Mouse (Mus musculus): ENCODE data around the gene Cd3e. TPM values are rescaled to one million over a fixed set of nuclear protein-coding genes. Genes with fewer than 3 reads are reported as not detected.

Gene Cd3e
- not detected in 2 replicates for polyA plus RNA-seq (2015; fragmentation: Nextera tagmentation; extraction: Ambion mirVana)

GRCm38 (mm10) chr9:45009180-45010078 is at the start of gene Cd3e:
TSS of gene Cd3e (minus strand) at chr9:45009627.
- ATAC-seq (ENCODE audit: low read depth) (no peak), DNase-seq (no peak)
- Histone ChIP-seq H3K27ac (no peak within 1 kb of the TSS), H3K27me3 (peaks cover 11% of the 10 kb centered on the region), H3K36me3 (no peaks in the 10 kb centered on the region), H3K9ac (no peak within 1 kb of the TSS), H3K4me2 (no peak within 1 kb of the TSS), H3K9me3 (replicated peaks) (no peaks in the 10 kb centered on the region), H3K4me1 (replicated peaks) (no peaks in the 10 kb centered on the region), H3K4me3 (replicated peaks) (no peak within 1 kb of the TSS)
- 72% methylated on average over 19 of the region's 19 CpGs for WGBS (ENCODE audit: insufficient replicate concordance)

GRCm38 (mm10) chr9:45058304-45058940 is 49.0 kb upstream of the Cd3e start:
- Histone ChIP-seq H3K4me2 (no peak overlapping the region), H3K27me3 (peaks cover 37% of the 10 kb centered on the region), H3K4me3 (replicated peaks) (no peak overlapping the region), H3K9me3 (replicated peaks) (no peaks in the 10 kb centered on the region), H3K9ac (no peak overlapping the region), H3K27ac (no peak overlapping the region), H3K4me1 (replicated peaks) (no peaks in the 10 kb centered on the region), H3K36me3 (no peaks in the 10 kb centered on the region)
- 39% methylated on average over 5 of the region's 5 CpGs for WGBS (ENCODE audit: insufficient replicate concordance)
- no peak for DNase-seq
- ATAC-seq (ENCODE audit: low read depth): no peak

GRCm38 (mm10) chr9:45055082-45055713 is 45.8 kb upstream of the Cd3e start, which contains the start of gene Mpzl3:
TSS of gene Mpzl3 (plus strand) at chr9:45055186.
- Histone ChIP-seq H3K4me3 (replicated peaks) (peak within 1 kb of the TSS; percentile 60), H3K27me3 (peaks cover 47% of the 10 kb centered on the region), H3K4me1 (replicated peaks) (no peaks in the 10 kb centered on the region), H3K4me2 (peak within 1 kb of the TSS; percentile 64), H3K9me3 (replicated peaks) (no peaks in the 10 kb centered on the region), H3K36me3 (no peaks in the 10 kb centered on the region), H3K9ac (0 out of 2 replicates have a peak within 1 kb of the TSS, but pooled peaks have one; percentile 22), H3K27ac (peak within 1 kb of the TSS; percentile 74)
- 0 out of 2 replicates have a peak, but pooled peaks have one; percentile 36 for ATAC-seq (ENCODE audit: low read depth)
- peak; percentile 18 for DNase-seq
- WGBS (ENCODE audit: insufficient replicate concordance): 3% methylated on average over 33 of the region's 33 CpGs

GRCm38 (mm10) chr9:45050301-45050700 is 40.9 kb upstream of the Cd3e start:
- DNase-seq (no peak), ATAC-seq (ENCODE audit: low read depth) (no peak)
- WGBS (ENCODE audit: insufficient replicate concordance): 50% methylated on average over 2 of the region's 2 CpGs
- Histone ChIP-seq H3K9me3 (replicated peaks) (no peaks in the 10 kb centered on the region), H3K4me3 (replicated peaks) (no peak overlapping the region), H3K27me3 (peaks cover 25% of the 10 kb centered on the region), H3K27ac (no peak overlapping the region), H3K36me3 (no peaks in the 10 kb centered on the region; the same call in 1 of the 2 replicates), H3K4me1 (replicated peaks) (no peaks in the 10 kb centered on the region), H3K4me2 (no peak overlapping the region), H3K9ac (no peak overlapping the region)

- Histone ChIP-seq H3K9ac (no peak overlapping the region), H3K9me3 (replicated peaks) (no peaks in the 10 kb centered on the region), H3K27me3 (peaks cover 20% of the 10 kb centered on the region), H3K4me1 (replicated peaks) (no peaks in the 10 kb centered on the region), H3K4me2 (no peak overlapping the region), H3K36me3 (no peaks in the 10 kb centered on the region; the same call in 1 of the 2 replicates), H3K4me3 (replicated peaks) (no peak overlapping the region), H3K27ac (no peak overlapping the region)
- DNase-seq: no peak
- 29% methylated on average over 1 of the region's 1 CpGs for whole genome bisulfite sequencing (ENCODE audit: insufficient replicate concordance)
- no peak for ATAC-seq (ENCODE audit: low read depth)
Observed at GRCm38 (mm10) chr9:45049731-45050130, 40.3 kb upstream of the Cd3e start.

- H3K27ac ChIP-seq: no peak overlapping the region
- H3K4me2 ChIP-seq: no peak overlapping the region
- 15% methylated on average over 4 of the region's 4 CpGs for WGBS (ENCODE audit: insufficient replicate concordance)
- ATAC-seq (ENCODE audit: low read depth) (no peak), DNase-seq (no peak)
- peaks cover 24% of the 10 kb centered on the region for H3K27me3 ChIP-seq
- H3K4me1 ChIP-seq (replicated peaks): no peaks in the 10 kb centered on the region
- no peaks in the 10 kb centered on the region for H3K9me3 ChIP-seq (replicated peaks)
- no peaks in the 10 kb centered on the region; the same call in 1 of the 2 replicates for H3K36me3 ChIP-seq
- H3K9ac ChIP-seq: no peak overlapping the region
- H3K4me3 ChIP-seq (replicated peaks): no peak overlapping the region
Observed at GRCm38 (mm10) chr9:45048511-45048910, 39.1 kb upstream of the Cd3e start.

- Histone ChIP-seq H3K27ac (no peak overlapping the region), H3K4me1 (replicated peaks) (peaks cover 1% of the 10 kb centered on the region), H3K27me3 (peaks cover 31% of the 10 kb centered on the region), H3K9me3 (replicated peaks) (no peaks in the 10 kb centered on the region), H3K9ac (no peak overlapping the region), H3K4me3 (replicated peaks) (no peak overlapping the region), H3K36me3 (no peaks in the 10 kb centered on the region; the same call in 1 of the 2 replicates), H3K4me2 (no peak overlapping the region)
- DNase-seq: no peak
- WGBS (ENCODE audit: insufficient replicate concordance): 63% methylated on average over 16 of the region's 16 CpGs
- no peak for ATAC-seq (ENCODE audit: low read depth)
Observed at GRCm38 (mm10) chr9:45046973-45047372, 37.5 kb upstream of the Cd3e start.

GRCm38 (mm10) chr9:45042947-45043346 is 33.5 kb upstream of the Cd3e start:
- H3K27ac ChIP-seq: 0 out of 2 replicates have a peak overlapping the region, but pooled peaks have one; percentile 29
- H3K4me2 ChIP-seq: peak overlapping the region; percentile 48
- no peak for ATAC-seq (ENCODE audit: low read depth)
- peak overlapping the region; percentile 49; the same call in 1 of the 2 replicates for H3K9ac ChIP-seq
- no peaks in the 10 kb centered on the region for H3K9me3 ChIP-seq (replicated peaks)
- no peaks in the 10 kb centered on the region; the same call in 1 of the 2 replicates for H3K36me3 ChIP-seq
- H3K4me3 ChIP-seq (replicated peaks): peak overlapping the region; percentile 37
- under 1% methylated on average over 10 of the region's 10 CpGs for WGBS (ENCODE audit: insufficient replicate concordance)
- DNase-seq: no peak
- peaks cover 11% of the 10 kb centered on the region for H3K4me1 ChIP-seq (replicated peaks)
- peaks cover 66% of the 10 kb centered on the region for H3K27me3 ChIP-seq

- Histone ChIP-seq H3K4me2 (peak overlapping the region; percentile 48), H3K27me3 (peaks cover 72% of the 10 kb centered on the region), H3K9me3 (replicated peaks) (no peaks in the 10 kb centered on the region), H3K4me3 (replicated peaks) (peak overlapping the region; percentile 37), H3K36me3 (no peaks in the 10 kb centered on the region; the same call in 1 of the 2 replicates), H3K27ac (peak overlapping the region; percentile 68; the same call in 1 of the 2 replicates), H3K9ac (peak overlapping the region; percentile 49; the same call in 1 of the 2 replicates), H3K4me1 (replicated peaks) (peaks cover 11% of the 10 kb centered on the region)
- WGBS (ENCODE audit: insufficient replicate concordance): 4% methylated on average over 20 of the region's 20 CpGs
- ATAC-seq (ENCODE audit: low read depth) (peak; percentile 87), DNase-seq (peak; percentile 7)
Observed at GRCm38 (mm10) chr9:45042056-45042720, 32.8 kb upstream of the Cd3e start.

- ATAC-seq (ENCODE audit: low read depth) (peak; percentile 43), DNase-seq (peak; percentile 6)
- Histone ChIP-seq H3K27me3 (peaks cover 78% of the 10 kb centered on the region), H3K4me3 (replicated peaks) (no peak overlapping the region), H3K27ac (peak overlapping the region; percentile 68), H3K9me3 (replicated peaks) (no peaks in the 10 kb centered on the region), H3K4me2 (peak overlapping the region; percentile 48), H3K4me1 (replicated peaks) (peaks cover 11% of the 10 kb centered on the region), H3K9ac (no peak overlapping the region), H3K36me3 (no peaks in the 10 kb centered on the region)
- 23% methylated on average over 17 of the region's 17 CpGs for WGBS (ENCODE audit: insufficient replicate concordance)
Observed at GRCm38 (mm10) chr9:45041131-45041838, 31.9 kb upstream of the Cd3e start.

Measured in liver, embryonic 13.5 days (tissue).